Comparison of ENCODE assay signal across 8 mouse cellular contexts in the genomic region with DNA sequence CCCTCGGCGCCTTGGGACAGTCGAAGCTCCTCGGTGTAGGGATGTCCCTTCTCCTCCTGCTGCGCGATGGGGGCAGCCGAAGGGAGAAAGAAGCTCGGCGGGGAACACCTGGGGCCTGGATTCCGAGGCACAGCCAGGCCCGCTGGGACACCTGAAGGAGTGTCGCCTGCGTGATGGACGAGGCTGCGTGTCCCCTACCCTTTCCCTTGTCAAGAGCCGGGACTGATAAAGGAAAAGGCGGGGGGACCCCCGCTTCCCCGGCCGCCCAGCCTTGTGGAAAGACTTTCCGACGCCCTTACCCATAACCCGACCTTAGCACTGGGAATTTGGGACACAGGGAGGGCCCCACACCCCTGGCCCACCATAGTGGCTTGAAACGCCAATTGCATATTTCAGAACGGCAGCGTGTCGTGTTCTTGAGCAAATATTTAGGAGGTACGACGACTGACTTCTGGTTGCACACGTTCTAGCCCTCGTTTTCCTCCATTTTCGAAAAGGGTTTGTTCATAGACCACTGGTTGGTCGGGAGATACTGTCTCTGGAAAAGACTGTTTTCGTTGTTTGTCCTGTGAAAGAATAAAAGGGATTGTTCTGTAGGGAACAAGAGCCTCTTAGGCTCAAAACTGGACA. TPM values are rescaled to one million over a fixed set of nuclear protein-coding genes. Genes with fewer than 3 reads are reported as not detected.
DNase-seq lines count a peak whose midpoint lies in the region; ATAC-seq and TF ChIP-seq lines count a peak whose summit lies in the region.

No protein-coding gene starts in this region.

- peak overlapping the region; percentile 92 for H3K4me2 ChIP-seq in forebrain, postnatal 0 days (ENCODE audit: low read depth)
- peak overlapping the region; percentile 75 for H3K4me2 ChIP-seq in limb, embryonic 14.5 days (replicated peaks; ENCODE audit: low read depth, low read length, severe bottlenecking)
- peak overlapping the region; percentile 94 for H3K4me2 ChIP-seq in neural tube, embryonic 12.5 days (replicated peaks)

- WGBS in spleen, adult 2 months = under 1% methylated on average over 34 of the region's 34 CpGs
- WGBS in forebrain, postnatal 0 days = under 1% methylated on average over 29 of the region's 34 CpGs
- 2% methylated on average over 31 of the region's 34 CpGs for WGBS in limb, embryonic 14.5 days
- WGBS in neural tube, embryonic 12.5 days = under 1% methylated on average over 32 of the region's 34 CpGs

- H3K27me3 ChIP-seq in spleen, adult 2 months (ENCODE audit: control insufficient read depth, insufficient read depth, low read length) = no peaks in the 10 kb centered on the region
- H3K27me3 ChIP-seq in forebrain, postnatal 0 days (ENCODE audit: insufficient read depth, low read length) = no peaks in the 10 kb centered on the region
- H3K27me3 ChIP-seq in limb, embryonic 14.5 days (ENCODE audit: control insufficient read depth, insufficient read depth, low read length) = no peaks in the 10 kb centered on the region
- no peaks in the 10 kb centered on the region for H3K27me3 ChIP-seq in neural tube, embryonic 12.5 days (replicated peaks)

- TF ChIP-seq POLR2A in spleen, adult 2 months (IDR thresholded peaks at IDR 0.05; ENCODE audit: low read depth, low read length) = no peak
- no peak for TF ChIP-seq POLR2A in limb, embryonic 14.5 days (IDR thresholded peaks at IDR 0.05; ENCODE audit: borderline replicate concordance, extremely low read depth, insufficient read depth, insufficient read length)

- H3K4me1 ChIP-seq in spleen, adult 2 months (ENCODE audit: control insufficient read depth, insufficient read depth, insufficient read length) = peaks cover 2% of the 10 kb centered on the region
- peaks cover 5% of the 10 kb centered on the region; the same call in 1 of the 2 replicates for H3K4me1 ChIP-seq in forebrain, postnatal 0 days (ENCODE audit: insufficient read depth)
- peaks cover 11% of the 10 kb centered on the region; the same call in 1 of the 2 replicates for H3K4me1 ChIP-seq in limb, embryonic 14.5 days (ENCODE audit: control insufficient read depth, insufficient read depth, low read length)
- H3K4me1 ChIP-seq in neural tube, embryonic 12.5 days = peaks cover 17% of the 10 kb centered on the region

- H3K9me3 ChIP-seq in forebrain, postnatal 0 days (ENCODE audit: low read length) = no peaks in the 10 kb centered on the region
- no peaks in the 10 kb centered on the region for H3K9me3 ChIP-seq in limb, embryonic 14.5 days (ENCODE audit: control insufficient read depth, low read length)
- no peaks in the 10 kb centered on the region for H3K9me3 ChIP-seq in neural tube, embryonic 12.5 days

- H3K9ac ChIP-seq in forebrain, postnatal 0 days = peak overlapping the region; percentile 74
- H3K9ac ChIP-seq in limb, embryonic 14.5 days (ENCODE audit: low read depth, low read length, severe bottlenecking) = peak overlapping the region; percentile 87
- peak overlapping the region; percentile 86 for H3K9ac ChIP-seq in neural tube, embryonic 12.5 days

- TF ChIP-seq CTCF in spleen, adult 2 months (IDR thresholded peaks at IDR 0.05; ENCODE audit: extremely low read depth, insufficient read depth, insufficient read length, insufficient replicate concordance) = no peak
- no peak for TF ChIP-seq CTCF in forebrain, postnatal 0 days (IDR thresholded peaks at IDR 0.05; ENCODE audit: low read depth)

- peak; percentile 49 for DNase-seq in embryo, embryonic 10.5 days (ENCODE audit: low spot score)
- DNase-seq in embryo, embryonic 9.5 days (ENCODE audit: extremely low spot score) = no peak
- DNase-seq in spleen, adult 2 months (ENCODE audit: low read depth in 1 of 2, low spot score in 2 of 2) = no peak
- no peak for DNase-seq in spleen, postnatal 10 days (ENCODE audit: low spot score in 2 of 2)
- peak; percentile 15 for DNase-seq in forebrain, postnatal 0 days
- DNase-seq in limb, embryonic 14.5 days (ENCODE audit: low spot score) = peak; percentile 21

- no peak for ATAC-seq in forebrain, postnatal 0 days
- ATAC-seq in limb, embryonic 14.5 days (ENCODE audit: low FRiP score, low read depth) = no peak; the same call in 1 of the 2 replicates
- ATAC-seq in neural tube, embryonic 12.5 days (ENCODE audit: low FRiP score, low read depth) = no peak
- ATAC-seq in inflammation-experienced regulatory T-cells, adult 6 months = no peak

- peaks cover 2% of the 10 kb centered on the region; the same call in 1 of the 2 replicates for H3K36me3 ChIP-seq in spleen, adult 2 months (ENCODE audit: control insufficient read depth, insufficient read depth, low read length)
- no peaks in the 10 kb centered on the region for H3K36me3 ChIP-seq in forebrain, postnatal 0 days (ENCODE audit: insufficient read depth)
- peaks cover 8% of the 10 kb centered on the region; the same call in 1 of the 2 replicates for H3K36me3 ChIP-seq in limb, embryonic 14.5 days (ENCODE audit: control insufficient read depth, insufficient read depth, low read length)
- no peaks in the 10 kb centered on the region for H3K36me3 ChIP-seq in neural tube, embryonic 12.5 days

- peak overlapping the region; percentile 19; the same call in 1 of the 2 replicates for H3K27ac ChIP-seq in spleen, adult 2 months (ENCODE audit: insufficient read depth, low read length)
- peak overlapping the region; percentile 90 for H3K27ac ChIP-seq in forebrain, postnatal 0 days (ENCODE audit: low read depth, low read length)
- peak overlapping the region; percentile 91 for H3K27ac ChIP-seq in limb, embryonic 14.5 days (replicated peaks; ENCODE audit: low read depth, low read length)
- H3K27ac ChIP-seq in neural tube, embryonic 12.5 days = peak overlapping the region; percentile 76

- H3K4me3 ChIP-seq in spleen, adult 2 months (ENCODE audit: extremely low read depth, insufficient read depth, insufficient read length) = peak overlapping the region; percentile 87
- peak overlapping the region; percentile 95 for H3K4me3 ChIP-seq in forebrain, postnatal 0 days (ENCODE audit: low read depth, low read length)
- peak overlapping the region; percentile 85 for H3K4me3 ChIP-seq in limb, embryonic 14.5 days (replicated peaks; ENCODE audit: low read length)
- H3K4me3 ChIP-seq in neural tube, embryonic 12.5 days = peak overlapping the region; percentile 87

RNA-seq across cellular contexts. Expression of a gene that starts 0.6 kb away (rescaled TPM):
- polyA plus RNA-seq in spleen, adult 2 months (2012; rRNA removed) = 1.4 and 1.9 TPM in 2 replicates
- total RNA-seq in forebrain, postnatal 0 days (2014; rRNA removed) = 14.1 and 17.4 TPM in 2 replicates
- 5.3 and 8.6 TPM in 2 replicates for polyA plus RNA-seq in forebrain, postnatal 0 days (2015; fragmentation: Nextera tagmentation; extraction: Ambion mirVana)
- polyA plus RNA-seq in limb, embryonic 14.5 days (2012; rRNA removed) = 12.8 and 15.1 TPM in 2 replicates
- 21.1 and 23.1 TPM in 2 replicates for polyA plus RNA-seq in limb, embryonic 14.5 days (2014; fragmentation: Nextera tagmentation; extraction: Ambion mirVana)
- polyA plus RNA-seq in neural tube, embryonic 12.5 days (2016; fragmentation: Nextera tagmentation; extraction: Ambion mirVana) = 14.0 and 16.7 TPM in 2 replicates
- 10 to 100 TPM; 12.5 to 18.0 (median 13.2) TPM for polyA plus RNA-seq in inflammation-experienced regulatory T-cells, adult 6 months (2017; shearing (Covaris generic))

RNA-seq across cellular contexts. Expression of a gene that starts 0.9 kb away (rescaled TPM):
- polyA plus RNA-seq in spleen, adult 2 months (2012; rRNA removed) = 2.1 and 2.8 TPM in 2 replicates
- 11.1 and 22.2 TPM in 2 replicates for total RNA-seq in forebrain, postnatal 0 days (2014; rRNA removed)
- polyA plus RNA-seq in forebrain, postnatal 0 days (2015; fragmentation: Nextera tagmentation; extraction: Ambion mirVana) = 4.8 and 4.9 TPM in 2 replicates
- polyA plus RNA-seq in limb, embryonic 14.5 days (2012; rRNA removed) = 6.4 and 11.0 TPM in 2 replicates
- 12.5 and 15.6 TPM in 2 replicates for polyA plus RNA-seq in limb, embryonic 14.5 days (2014; fragmentation: Nextera tagmentation; extraction: Ambion mirVana)
- 12.3 and 14.1 TPM in 2 replicates for polyA plus RNA-seq in neural tube, embryonic 12.5 days (2016; fragmentation: Nextera tagmentation; extraction: Ambion mirVana)
- 10 to 100 TPM; 23.2 to 33.6 (median 28.9) TPM for polyA plus RNA-seq in inflammation-experienced regulatory T-cells, adult 6 months (2017; shearing (Covaris generic))

Comparison
In these comparisons a context has a peak if more than half of its experiments do, and no peak if none do; other contexts are left out.
1. DNase-seq: peak in embryo, embryonic 10.5 days (single experiment), forebrain, postnatal 0 days (single experiment) and limb, embryonic 14.5 days (single experiment); none in embryo, embryonic 9.5 days (single experiment), spleen, adult 2 months (0 of 2) and spleen, postnatal 10 days (0 of 2).
2. H3K27ac ChIP-seq: peak in every context shown above with its lines; median percentile 91 in limb, embryonic 14.5 days; 90 in forebrain, postnatal 0 days; 76 in neural tube, embryonic 12.5 days; 19 in spleen, adult 2 months.
3. Peak in every context shown above with its lines, with median percentiles within 50 percentile points of each other: H3K4me3 ChIP-seq, H3K4me2 ChIP-seq and H3K9ac ChIP-seq.